Mouse (Mus musculus) natural killer cell, adult 2 months (primary cell): Measurements from ENCODE around the gene Gm21958.
"Not testable (repeated sequence)": the region's sequence is repeated elsewhere in the genome, so short reads cannot be mapped to it uniquely, and the experiment has no call there.

ENCODE experiments used
- DNase-seq, 2 experiments: peaks; one replicate each; pipeline ENCODE4 v3.0.0; 2022; ENCODE audit warnings: low spot score in 2 of 2

Gm21958 gene

GRCm38 (mm10) chr3:54723741-54724500, 9.8 kb upstream of the Gm21958 start:
- peak; percentile 67 for DNase-seq

- no peak for DNase-seq
Observed at GRCm38 (mm10) chr3:54718947-54719346, 4.8 kb upstream of the Gm21958 start.

- DNase-seq, result no peak
Observed at GRCm38 (mm10) chr3:54717348-54717747, 3.2 kb upstream of the Gm21958 start.

- DNase-seq, result no peak
Observed at GRCm38 (mm10) chr3:54715461-54715860, 1.3 kb upstream of the Gm21958 start.

- DNase-seq, result peak; percentile 42 to 51
Observed at GRCm38 (mm10) chr3:54708972-54709371, 5.2 kb downstream of the Gm21958 start.

- DNase-seq, result not testable (repeated sequence)
Observed at GRCm38 (mm10) chr3:54704106-54704505, 10.0 kb downstream of the Gm21958 start.

GRCm38 (mm10) chr3:54699759-54700301, 14.3 kb downstream of the Gm21958 start:
- DNase-seq, result no peak

- DNase-seq, result no peak
Observed at GRCm38 (mm10) chr3:54693056-54693415, 21.1 kb downstream of the Gm21958 start.

- DNase-seq, result peak; percentile 86 to 91
Observed at GRCm38 (mm10) chr3:54692202-54693055, 21.7 kb downstream of the Gm21958 start, which contains the start of gene Supt20. Gene Supt20, plus strand, starts transcription at chr3:54692807.

- no peak for DNase-seq
Observed at GRCm38 (mm10) chr3:54689091-54689490, 25.1 kb downstream of the Gm21958 start.

- DNase-seq, result no peak
Observed at GRCm38 (mm10) chr3:54687245-54687644, 26.9 kb downstream of the Gm21958 start.

GRCm38 (mm10) chr3:54685202-54685601, 29.0 kb downstream of the Gm21958 start:
- DNase-seq, result no peak

GRCm38 (mm10) chr3:54681310-54682204, 32.6 kb downstream of the Gm21958 start:
- no peak for DNase-seq

GRCm38 (mm10) chr3:54676818-54677217, 37.3 kb downstream of the Gm21958 start:
- no peak for DNase-seq

- DNase-seq, result peak in 1 of 2 experiments; percentile 10
Observed at GRCm38 (mm10) chr3:54672557-54673529, 41.3 kb downstream of the Gm21958 start.

- DNase-seq, result no peak
Observed at GRCm38 (mm10) chr3:54672111-54672510, 42.0 kb downstream of the Gm21958 start.

- DNase-seq, result no peak
Observed at GRCm38 (mm10) chr3:54669559-54669958, 44.6 kb downstream of the Gm21958 start.

GRCm38 (mm10) chr3:54668722-54669121, 45.4 kb downstream of the Gm21958 start:
- DNase-seq, result no peak

- no peak for DNase-seq
Observed at GRCm38 (mm10) chr3:54668141-54668540, 46.0 kb downstream of the Gm21958 start.
